Mouse (Mus musculus): ENCODE results near the gene Cygb. TPM values are rescaled to one million over a fixed set of nuclear protein-coding genes. Genes with fewer than 3 reads are reported as not detected.
"Not testable (repeated sequence)": the region's sequence is repeated elsewhere in the genome, so short reads cannot be mapped to it uniquely, and the experiment has no call there.

The Cygb gene
- total and polyA plus RNA-seq, 3 experiments: not detected

DNA sequence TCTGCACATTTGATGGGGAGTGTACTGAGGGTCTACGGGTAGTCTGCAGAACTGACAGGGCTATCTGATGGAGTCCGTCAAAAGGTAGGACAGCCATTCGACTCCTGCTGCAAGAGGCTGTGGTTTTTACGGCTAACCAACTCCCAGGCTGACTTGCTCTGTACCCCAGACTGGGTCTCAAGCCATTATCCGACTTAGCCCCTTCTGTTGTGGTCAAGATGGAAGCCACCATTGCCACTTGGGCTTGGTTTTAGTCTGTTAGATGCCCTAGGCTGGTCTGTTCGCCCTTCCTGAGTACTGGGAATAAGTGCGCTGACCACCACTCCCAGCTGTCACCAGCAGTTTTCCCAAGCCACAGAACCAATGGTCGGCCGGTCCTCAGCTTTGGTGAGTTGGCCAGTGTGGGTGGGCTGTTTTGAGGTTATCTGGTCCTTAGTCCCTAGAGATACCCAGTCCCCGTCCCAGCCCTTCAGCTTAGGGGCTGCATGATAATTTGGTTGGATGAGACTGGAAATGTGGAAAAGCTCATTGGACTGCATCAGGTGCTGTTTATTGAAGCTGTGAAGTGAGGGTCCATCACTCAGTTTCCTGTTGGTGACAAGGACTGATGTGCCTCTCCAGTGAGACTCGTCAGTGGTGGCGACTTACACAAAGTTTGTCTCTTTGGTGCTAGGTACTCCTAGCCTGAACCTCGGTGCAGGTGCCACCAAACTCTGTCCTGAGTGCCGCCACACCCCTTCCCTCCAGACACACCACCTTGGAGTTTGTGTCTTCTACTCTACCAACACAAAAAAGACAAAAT is 22.3 kb upstream of the Cygb start:
- Histone ChIP-seq H3K9ac (ENCODE audit: insufficient read depth, low read depth) (no peak overlapping the region), H3K27ac (ENCODE audit: insufficient read depth, low read depth) (no peak overlapping the region), H3K79me2 (replicated peaks; ENCODE audit: control insufficient read depth, extremely low read depth, insufficient read depth, poor library complexity, severe bottlenecking) (peaks cover 42% of the 10 kb centered on the region), H3K27me3 (replicated peaks) (no peaks in the 10 kb centered on the region), H3K36me3 (replicated peaks in 1 of 2; ENCODE audit: control insufficient read depth in 1 of 2, insufficient read depth in 1 of 2, low read length in 1 of 2) (peaks cover 69 to 89% of the 10 kb centered on the region in 2 experiments), H3K4me2 (ENCODE audit: insufficient read depth, low read depth, poor library complexity, severe bottlenecking) (no peak overlapping the region), H3K4me3 (replicated peaks in 1 of 3; ENCODE audit: low read depth in 2 of 3, low read length in 2 of 3, poor library complexity in 1 of 3) (no peak overlapping the region), H3K9me3 (replicated peaks; ENCODE audit: low read length) (no peaks in the 10 kb centered on the region), H3K4me1 (ENCODE audit: control insufficient read depth in 1 of 2, insufficient read depth in 2 of 2) (peaks cover 16 to 47% of the 10 kb centered on the region in 2 experiments)
- TF ChIP-seq NELFE (IDR thresholded peaks at IDR 0.05; ENCODE audit: low read depth, low read length) (no peak), ZMIZ1 (IDR thresholded peaks at IDR 0.05; ENCODE audit: low read depth, low read length) (peak; percentile 51; the same call in 1 of the 2 replicates), POLR2A (IDR thresholded peaks at IDR 0.05; ENCODE audit: low read depth, low read length) (peak; percentile 48)
- DNase-seq (ENCODE audit: extremely low read depth): no peak
- in situ Hi-C loops (cut with MboI; ENCODE audit: low pct_ligation_motif_present, low pct_unique_long_range_greater_than_20kb, low sequenced_read_pairs): no loop called here
- dilution Hi-C loops (cut with MboI; ENCODE audit: extremely low pct_ligation_motif_present, extremely low pct_unique_long_range_greater_than_20kb, low sequenced_read_pairs): no loop called here

GRCm38 (mm10) chr11:116675429-116675828 is 21.3 kb upstream of the Cygb start:
- DNase-seq (ENCODE audit: extremely low read depth); H3K4me3 ChIP-seq (replicated peaks in 1 of 3; ENCODE audit: low read depth in 2 of 3, low read length in 2 of 3, poor library complexity in 1 of 3); dilution Hi-C loops (cut with MboI; ENCODE audit: extremely low pct_ligation_motif_present, extremely low pct_unique_long_range_greater_than_20kb, low sequenced_read_pairs); H3K27me3 ChIP-seq (replicated peaks); H3K4me2 ChIP-seq (ENCODE audit: insufficient read depth, low read depth, poor library complexity, severe bottlenecking); H3K9ac ChIP-seq (ENCODE audit: insufficient read depth, low read depth); in situ Hi-C loops (cut with MboI; ENCODE audit: low pct_ligation_motif_present, low pct_unique_long_range_greater_than_20kb, low sequenced_read_pairs); H3K9me3 ChIP-seq (replicated peaks; ENCODE audit: low read length); H3K27ac ChIP-seq (ENCODE audit: insufficient read depth, low read depth): not testable (repeated sequence)
- Histone ChIP-seq H3K79me2 (replicated peaks; ENCODE audit: control insufficient read depth, extremely low read depth, insufficient read depth, poor library complexity, severe bottlenecking) (peaks cover 42% of the 10 kb centered on the region), H3K36me3 (replicated peaks in 1 of 2; ENCODE audit: control insufficient read depth in 1 of 2, insufficient read depth in 1 of 2, low read length in 1 of 2) (peaks cover 62 to 80% of the 10 kb centered on the region in 2 experiments), H3K4me1 (ENCODE audit: control insufficient read depth in 1 of 2, insufficient read depth in 2 of 2) (peaks cover 16 to 52% of the 10 kb centered on the region in 2 experiments)
- TF ChIP-seq CHD2 (IDR thresholded peaks at IDR 0.05; ENCODE audit: low read length) (0 out of 2 replicates have a peak, but pooled peaks have one; percentile 21), MXI1 (IDR thresholded peaks at IDR 0.05; ENCODE audit: low read depth, low read length) (0 out of 2 replicates have a peak, but pooled peaks have one; percentile 13)

GRCm38 (mm10) chr11:116674616-116675379 is 20.7 kb upstream of the Cygb start:
- H3K79me2 ChIP-seq (replicated peaks; ENCODE audit: control insufficient read depth, extremely low read depth, insufficient read depth, poor library complexity, severe bottlenecking): peaks cover 42% of the 10 kb centered on the region
- H3K4me2 ChIP-seq (ENCODE audit: insufficient read depth, low read depth, poor library complexity, severe bottlenecking): no peak overlapping the region
- H3K4me1 ChIP-seq (ENCODE audit: control insufficient read depth in 1 of 2, insufficient read depth in 2 of 2): peaks cover 16 to 57% of the 10 kb centered on the region in 2 experiments
- no peak overlapping the region for H3K9ac ChIP-seq (ENCODE audit: insufficient read depth, low read depth)
- peak overlapping the region in 1 of 3 experiments; percentile 2 for H3K4me3 ChIP-seq (replicated peaks in 1 of 3; ENCODE audit: low read depth in 2 of 3, low read length in 2 of 3, poor library complexity in 1 of 3)
- H3K27me3 ChIP-seq (replicated peaks): no peaks in the 10 kb centered on the region
- no peak overlapping the region for H3K27ac ChIP-seq (ENCODE audit: insufficient read depth, low read depth)
- dilution Hi-C loops (cut with MboI; ENCODE audit: extremely low pct_ligation_motif_present, extremely low pct_unique_long_range_greater_than_20kb, low sequenced_read_pairs): no loop called here
- TF ChIP-seq ZKSCAN1 (IDR thresholded peaks at IDR 0.05; ENCODE audit: borderline replicate concordance, low read depth, low read length) (no peak), MXI1 (IDR thresholded peaks at IDR 0.05; ENCODE audit: low read depth, low read length) (0 out of 2 replicates have a peak, but pooled peaks have one; percentile 31)
- in situ Hi-C loops (cut with MboI; ENCODE audit: low pct_ligation_motif_present, low pct_unique_long_range_greater_than_20kb, low sequenced_read_pairs): loop anchor here (25.0 kb wide), 1 partner anchor 513 kb away; the partner anchor contains the start of gene Sept9
- no peak for DNase-seq (ENCODE audit: extremely low read depth)
- peaks cover 61 to 73% of the 10 kb centered on the region in 2 experiments for H3K36me3 ChIP-seq (replicated peaks in 1 of 2; ENCODE audit: control insufficient read depth in 1 of 2, insufficient read depth in 1 of 2, low read length in 1 of 2)
- no peaks in the 10 kb centered on the region for H3K9me3 ChIP-seq (replicated peaks; ENCODE audit: low read length)
